Mouse (Mus musculus) embryonic fibroblast, embryonic 13.5 days (primary cell): ENCODE measurements around the gene Mrps2. TPM values are rescaled to one million over a fixed set of nuclear protein-coding genes. Genes with fewer than 3 reads are reported as not detected.

Source experiments
- H3K27ac ChIP-seq: 2 replicates; pipeline ENCODE4 v1.5.1; 2012; ENCODE audit warnings: low read length, control low read depth, inconsistent platforms; ENCODE audit not compliant: insufficient read depth
- H3K4me1 ChIP-seq: 2 replicates; pipeline ENCODE4 v1.6.1; 2011; ENCODE audit warnings: low read length; ENCODE audit not compliant: control insufficient read depth, insufficient read depth
- H3K4me3 ChIP-seq: 2 replicates; pipeline ENCODE4 v1.5.1; 2011; ENCODE audit warnings: mild to moderate bottlenecking, control low read depth, low read length; ENCODE audit not compliant: insufficient read depth
- CTCF ChIP-seq: IDR thresholded peaks from 2 replicates; pipeline ENCODE4 v1.5.1; 2011; ENCODE audit warnings: mild to moderate bottlenecking, control low read depth, low read length, moderate library complexity, borderline replicate concordance; ENCODE audit not compliant: insufficient read depth
- POLR2A ChIP-seq: IDR thresholded peaks from 2 replicates; pipeline ENCODE4 v1.6.1; 2011; ENCODE audit warnings: low read depth, mild to moderate bottlenecking, control low read depth, low read length, moderate library complexity
- polyA plus RNA-seq: library from polyadenylated mRNA; stranded (reverse); fragments of >200 nt; gene quantifications from 2 replicates; pipeline ENCODE4 v1.2.4, GENCODE M21; 2011; ENCODE audit warnings: low read depth; ENCODE audit not compliant: missing spikeins, insufficient read length

Mrps2 gene
- 33.1 and 37.4 TPM in 2 replicates for polyA plus RNA-seq

- H3K27ac ChIP-seq: no peak within 1 kb of the TSS
- peak; percentile 90 for TF ChIP-seq POLR2A
- peak; percentile 77 for TF ChIP-seq CTCF
- peak within 1 kb of the TSS; percentile 76 for H3K4me3 ChIP-seq
- no peaks in the 10 kb centered on the region for H3K4me1 ChIP-seq
Observed at GRCm38 (mm10) chr2:28467860-28468485, at the start of gene Mrps2. Gene Mrps2, plus strand, starts transcription at chr2:28468066.

- Histone ChIP-seq H3K4me1 (no peaks in the 10 kb centered on the region; the same call in 1 of the 2 replicates), H3K4me3 (no peak overlapping the region), H3K27ac (no peak overlapping the region)
- peak; percentile 90 for TF ChIP-seq CTCF
- no peak for TF ChIP-seq POLR2A
Observed at GRCm38 (mm10) chr2:28419898-28420297, 48.0 kb upstream of the Mrps2 start.

- TF ChIP-seq CTCF (0 out of 2 replicates have a peak, but pooled peaks have one; percentile 28), POLR2A (no peak)
- Histone ChIP-seq H3K27ac (no peak overlapping the region), H3K4me3 (no peak overlapping the region), H3K4me1 (no peaks in the 10 kb centered on the region)
Observed at GRCm38 (mm10) chr2:28423167-28423566, 44.7 kb upstream of the Mrps2 start.

- Histone ChIP-seq H3K4me3 (no peak overlapping the region), H3K4me1 (no peaks in the 10 kb centered on the region), H3K27ac (no peak overlapping the region)
- TF ChIP-seq CTCF: no peak
- no peak for TF ChIP-seq POLR2A
Observed at GRCm38 (mm10) chr2:28427226-28427625, 40.6 kb upstream of the Mrps2 start.

- Histone ChIP-seq H3K4me1 (no peaks in the 10 kb centered on the region), H3K4me3 (no peak overlapping the region), H3K27ac (no peak overlapping the region)
- TF ChIP-seq POLR2A (no peak), CTCF (no peak)
Observed at GRCm38 (mm10) chr2:28430846-28431245, 37.0 kb upstream of the Mrps2 start.

GRCm38 (mm10) chr2:28432811-28433210 is 35.1 kb upstream of the Mrps2 start:
- Histone ChIP-seq H3K27ac (no peak overlapping the region), H3K4me3 (no peak overlapping the region), H3K4me1 (no peaks in the 10 kb centered on the region)
- TF ChIP-seq POLR2A (no peak), CTCF (no peak)

- TF ChIP-seq POLR2A (no peak), CTCF (no peak)
- no peak overlapping the region for H3K27ac ChIP-seq
Observed at GRCm38 (mm10) chr2:28433512-28433911, 34.4 kb upstream of the Mrps2 start.

GRCm38 (mm10) chr2:28435401-28435800 is 32.5 kb upstream of the Mrps2 start:
- no peaks in the 10 kb centered on the region for H3K4me1 ChIP-seq
- TF ChIP-seq POLR2A (no peak), CTCF (no peak)
- H3K27ac ChIP-seq: no peak overlapping the region
- no peak overlapping the region for H3K4me3 ChIP-seq

More at GRCm38 (mm10) chr2:28433512-28433911, 34.4 kb upstream of the Mrps2 start:
- no peaks in the 10 kb centered on the region for H3K4me1 ChIP-seq
- H3K4me3 ChIP-seq: no peak overlapping the region

- no peak for TF ChIP-seq CTCF
- TF ChIP-seq POLR2A: no peak
- Histone ChIP-seq H3K4me1 (no peaks in the 10 kb centered on the region), H3K4me3 (no peak overlapping the region), H3K27ac (no peak overlapping the region)
Observed at GRCm38 (mm10) chr2:28440842-28441241, 27.0 kb upstream of the Mrps2 start.

- no peak overlapping the region for H3K27ac ChIP-seq
- TF ChIP-seq POLR2A (no peak), CTCF (no peak)
- H3K4me3 ChIP-seq: no peak overlapping the region
- H3K4me1 ChIP-seq: no peaks in the 10 kb centered on the region
Observed at GRCm38 (mm10) chr2:28445082-28445481, 22.8 kb upstream of the Mrps2 start.

GRCm38 (mm10) chr2:28446181-28446514 is 21.7 kb upstream of the Mrps2 start:
- peak overlapping the region; percentile 38 for H3K4me3 ChIP-seq
- no peak overlapping the region for H3K27ac ChIP-seq
- TF ChIP-seq CTCF (no peak), POLR2A (no peak)
- H3K4me1 ChIP-seq: no peaks in the 10 kb centered on the region
